Comparison of ENCODE assay signal across 20 mouse cellular contexts in genomic region chr5:121198376-121198775, GRCm38 (mm10). TPM values are rescaled to one million over a fixed set of nuclear protein-coding genes. Genes with fewer than 3 reads are reported as not detected.
A peak's percentile ranks its signal among the peaks of the same experiment; 100 is the strongest.
DNase-seq lines count a peak whose midpoint lies in the region; ATAC-seq lines count a peak whose summit lies in the region.
"Had no signal": no experiment of that assay in that cellular context is flagged by ENCODE, and none has a peak within 500 bp of the region (broad histone marks: within the 10 kb centered on the region; RNA-seq: fewer than 3 reads in every experiment).

No protein-coding gene starts in this region.

- peak overlapping the region; percentile 51 for H3K9ac ChIP-seq in liver, embryonic 12.5 days
- no peak overlapping the region for H3K9ac ChIP-seq in liver, embryonic 16.5 days (ENCODE audit: low read depth, low read length)
- H3K9ac ChIP-seq: embryonic facial prominence, embryonic 15.5 days; forebrain, embryonic 12.5 days; forebrain, postnatal 0 days; heart, embryonic 13.5 days; hindbrain, embryonic 12.5 days had no signal

- H3K27ac ChIP-seq in heart, embryonic 10.5 days, result no peak overlapping the region
- H3K27ac ChIP-seq in liver, embryonic 12.5 days, result peak overlapping the region; percentile 74
- H3K27ac ChIP-seq in liver, embryonic 16.5 days (ENCODE audit: low read length), result 0 out of 2 replicates have a peak overlapping the region, but pooled peaks have one; percentile 43
- H3K27ac ChIP-seq: embryonic facial prominence, embryonic 15.5 days; forebrain, embryonic 12.5 days; heart, embryonic 13.5 days; hindbrain, embryonic 12.5 days had no signal

- peak; percentile 74 for DNase-seq in heart, embryonic 10.5 days (ENCODE audit: low spot score)
- no peak for DNase-seq in heart, postnatal 10 days
- no peak for DNase-seq in cerebellum, adult 9-11 months
- no peak for DNase-seq in kidney, postnatal 4 days
- no peak for DNase-seq in cerebellum, postnatal 4 days (ENCODE audit: low spot score in 2 of 2)
- DNase-seq: adrenal gland, postnatal 10 days; cerebellum, adult 11 months; cerebellum, adult 8-10 months; cerebellum, postnatal 25 days; forebrain, postnatal 0 days; gastrocnemius, postnatal 14 days; heart, postnatal 4 days had no signal

- no peaks in the 10 kb centered on the region for H3K9me3 ChIP-seq in heart, embryonic 10.5 days
- H3K9me3 ChIP-seq in liver, embryonic 12.5 days (replicated peaks), result no peaks in the 10 kb centered on the region
- no peaks in the 10 kb centered on the region for H3K9me3 ChIP-seq in liver, embryonic 16.5 days (replicated peaks; ENCODE audit: control insufficient read depth, low read length)
- H3K9me3 ChIP-seq: embryonic facial prominence, embryonic 15.5 days; forebrain, embryonic 12.5 days; heart, embryonic 13.5 days; hindbrain, embryonic 12.5 days had no signal

- no peak overlapping the region for H3K4me3 ChIP-seq in heart, embryonic 10.5 days
- H3K4me3 ChIP-seq in liver, embryonic 12.5 days, result no peak overlapping the region
- no peak overlapping the region for H3K4me3 ChIP-seq in liver, embryonic 16.5 days (ENCODE audit: low read depth, low read length)
- H3K4me3 ChIP-seq: embryonic facial prominence, embryonic 15.5 days; erythroblast, embryonic 14.5 days; forebrain, embryonic 12.5 days; heart, embryonic 13.5 days; hindbrain, embryonic 12.5 days had no signal

- intact Hi-C loops in heart, postnatal 10 days (cut with DNase I), result no loop called here

- H3K4me1 ChIP-seq in heart, embryonic 10.5 days, result no peaks in the 10 kb centered on the region
- peaks cover 59% of the 10 kb centered on the region for H3K4me1 ChIP-seq in liver, embryonic 12.5 days
- peaks cover 35% of the 10 kb centered on the region for H3K4me1 ChIP-seq in liver, embryonic 16.5 days (ENCODE audit: control insufficient read depth, low read depth, low read length)
- H3K4me1 ChIP-seq: embryonic facial prominence, embryonic 15.5 days; forebrain, embryonic 12.5 days; heart, embryonic 13.5 days; hindbrain, embryonic 12.5 days had no signal

- no peaks in the 10 kb centered on the region for H3K27me3 ChIP-seq in heart, embryonic 10.5 days (ENCODE audit: insufficient read depth, poor library complexity, severe bottlenecking)
- H3K27me3 ChIP-seq in liver, embryonic 12.5 days (replicated peaks), result no peaks in the 10 kb centered on the region
- H3K27me3 ChIP-seq in liver, embryonic 16.5 days (ENCODE audit: control insufficient read depth, insufficient read depth, low read depth, low read length), result no peaks in the 10 kb centered on the region
- H3K27me3 ChIP-seq: heart, embryonic 13.5 days had no signal

- WGBS in heart, embryonic 10.5 days, result 72% methylated on average over 5 of the region's 5 CpGs
- WGBS in liver, embryonic 12.5 days (ENCODE audit: insufficient replicate concordance), result 19% methylated on average over 5 of the region's 5 CpGs
- 21% methylated on average over 5 of the region's 5 CpGs for WGBS in liver, embryonic 16.5 days (ENCODE audit: insufficient replicate concordance)

- H3K36me3 ChIP-seq in heart, embryonic 10.5 days, result no peaks in the 10 kb centered on the region
- H3K36me3 ChIP-seq in liver, embryonic 12.5 days, result no peaks in the 10 kb centered on the region
- no peaks in the 10 kb centered on the region for H3K36me3 ChIP-seq in liver, embryonic 16.5 days (ENCODE audit: control insufficient read depth, insufficient read depth)
- H3K36me3 ChIP-seq: embryonic facial prominence, embryonic 15.5 days; forebrain, embryonic 12.5 days; heart, embryonic 13.5 days; hindbrain, embryonic 12.5 days had no signal

- peak overlapping the region; percentile 30 for H3K4me2 ChIP-seq in liver, embryonic 12.5 days
- no peak overlapping the region for H3K4me2 ChIP-seq in liver, embryonic 16.5 days (ENCODE audit: low read depth, low read length)
- H3K4me2 ChIP-seq: embryonic facial prominence, embryonic 15.5 days; forebrain, embryonic 12.5 days; heart, embryonic 13.5 days; hindbrain, embryonic 12.5 days had no signal

- ATAC-seq in liver, embryonic 12.5 days, result peak; percentile 38
- ATAC-seq in liver, embryonic 16.5 days (ENCODE audit: low read depth), result peak; percentile 37; the same call in 1 of the 2 replicates
- ATAC-seq: forebrain, postnatal 0 days; hindbrain, embryonic 16.5 days had no signal

RNA-seq across cellular contexts. Expression of gene Rpl6, which starts 5.9 kb away (rescaled TPM):
- polyA plus RNA-seq in heart, embryonic 10.5 days (2016; fragmentation: Nextera tagmentation; extraction: Ambion mirVana), result 463 and 580 TPM in 2 replicates
- total RNA-seq in heart, postnatal 10 days (2021), result 100 to 1,000 TPM; 729 to 779 TPM
- polyA plus RNA-seq in liver, embryonic 12.5 days (2016; fragmentation: Nextera tagmentation; extraction: Ambion mirVana), result 590 and 602 TPM in 2 replicates
- polyA plus RNA-seq in liver, embryonic 16.5 days (2015; fragmentation: Nextera tagmentation; extraction: Ambion mirVana), result 278 and 327 TPM in 2 replicates

RNA-seq across cellular contexts. Expression of gene Ptpn11, which starts 7.2 kb away (rescaled TPM):
- polyA plus RNA-seq in heart, embryonic 10.5 days (2016; fragmentation: Nextera tagmentation; extraction: Ambion mirVana), result 27.2 and 27.8 TPM in 2 replicates
- 100 to 1,000 TPM; 102 to 158 TPM for total RNA-seq in heart, postnatal 10 days (2021)
- 15.2 and 15.8 TPM in 2 replicates for polyA plus RNA-seq in liver, embryonic 12.5 days (2016; fragmentation: Nextera tagmentation; extraction: Ambion mirVana)
- polyA plus RNA-seq in liver, embryonic 16.5 days (2015; fragmentation: Nextera tagmentation; extraction: Ambion mirVana), result 6.6 and 7.0 TPM in 2 replicates

RNA-seq across cellular contexts. Expression of gene Hectd4, which starts 21.6 kb away (rescaled TPM):
- polyA plus RNA-seq in heart, embryonic 10.5 days (2016; fragmentation: Nextera tagmentation; extraction: Ambion mirVana), result 3.9 and 4.8 TPM in 2 replicates
- total RNA-seq in heart, postnatal 10 days (2021), result 10 to 100 TPM; 24.0 to 24.4 TPM
- polyA plus RNA-seq in liver, embryonic 12.5 days (2016; fragmentation: Nextera tagmentation; extraction: Ambion mirVana), result 13.3 and 14.4 TPM in 2 replicates
- 8.5 and 8.7 TPM in 2 replicates for polyA plus RNA-seq in liver, embryonic 16.5 days (2015; fragmentation: Nextera tagmentation; extraction: Ambion mirVana)
